Mouse (Mus musculus): ENCODE data around the gene Abi1.

GRCm38 (mm10) chr2:23076783-23077182 lies 36.7 kb upstream of the Abi1 start:
- TF ChIP-seq GATA1 (IDR thresholded peaks at IDR 0.05; ENCODE audit: borderline replicate concordance, low read length) = no peak
- TF ChIP-seq CTCF (IDR thresholded peaks at IDR 0.05; ENCODE audit: low read depth, low read length) = no peak
- no peak for TF ChIP-seq TAL1 (conservative IDR thresholded peaks at IDR 0.05; ENCODE audit: low read depth, low read length)
